Mouse (Mus musculus) heart, embryonic 11.5 days (tissue): ENCODE results near the gene Adgrl4. TPM values are rescaled to one million over a fixed set of nuclear protein-coding genes. Genes with fewer than 3 reads are reported as not detected.

Experiments used
- ATAC-seq: fragments of 200-750 bp; cut with Nextera tagmentation; replicated peaks from 2 replicates; pipeline ENCODE4 v1.8.0; 2017; ENCODE audit warnings: moderate library complexity; ENCODE audit not compliant: insufficient number of reproducible peaks, low FRiP score, low TSS enrichment
- H3K27ac ChIP-seq: fragments of 300-500 bp; sonication (generic); 2 replicates; pipeline ENCODE4 v1.5.1; 2014; ENCODE audit warnings: mild to moderate bottlenecking, low read depth, low read length
- H3K27me3 ChIP-seq: fragments of 300-500 bp; sonication (generic); 2 replicates; pipeline ENCODE4 v1.6.1; 2014; ENCODE audit warnings: mild to moderate bottlenecking, low read length, mixed read lengths; ENCODE audit not compliant: control insufficient read depth, insufficient read depth
- H3K36me3 ChIP-seq: fragments of 300-500 bp; sonication (generic); 2 replicates; pipeline ENCODE4 v1.6.1; 2014; ENCODE audit warnings: mild to moderate bottlenecking, low read length, moderate library complexity, mixed read lengths; ENCODE audit not compliant: control insufficient read depth, insufficient read depth
- H3K4me1 ChIP-seq: fragments of 300-500 bp; sonication (generic); 2 replicates; pipeline ENCODE4 v1.6.1; 2014; ENCODE audit warnings: low read length; ENCODE audit not compliant: control insufficient read depth, insufficient read depth
- H3K4me2 ChIP-seq: fragments of 300-500 bp; sonication (generic); 2 replicates; pipeline ENCODE4 v1.6.1; 2014; ENCODE audit warnings: mild to moderate bottlenecking, moderate library complexity
- H3K4me3 ChIP-seq: fragments of 300-500 bp; sonication (generic); 2 replicates; pipeline ENCODE4 v1.5.1; 2014; ENCODE audit warnings: low read depth, low read length
- H3K9ac ChIP-seq: fragments of 300-500 bp; sonication (generic); 2 replicates; pipeline ENCODE4 v1.6.1; 2014; ENCODE audit warnings: mild to moderate bottlenecking, low read depth, low read length, moderate library complexity
- H3K9me3 ChIP-seq: fragments of 300-500 bp; sonication (generic); replicated peaks from 2 replicates; pipeline ENCODE4 v1.6.1; 2016; ENCODE audit warnings: low read length; ENCODE audit not compliant: control insufficient read depth
- WGBS: fragments of 180-500 bp; shearing (Covaris S2); extraction: QIAGEN DNeasy Blood & Tissue Kit; methylation state at CpG from one replicate; pipeline ENCODE4 v1.1.7; 2014; ENCODE audit not compliant: insufficient replicate concordance; 5-methylcytosine and 5-hydroxymethylcytosine counted together
- polyA plus RNA-seq: library from polyadenylated mRNA; unstranded; fragments of >200 nt; fragmentation: Nextera tagmentation; extraction: Ambion mirVana; gene quantifications from 2 replicates; pipeline ENCODE4 v1.2.1, GENCODE M21; 2014

Gene Adgrl4
- polyA plus RNA-seq, 1 experiment from 2014 or later, result 8.8 TPM

GRCm38 (mm10) chr3:151557125-151557524 is 119.4 kb downstream of the Adgrl4 start:
- Histone ChIP-seq H3K9me3 (no peaks in the 10 kb centered on the region), H3K4me3 (no peak overlapping the region), H3K4me2 (no peak overlapping the region), H3K27ac (no peak overlapping the region), H3K27me3 (no peaks in the 10 kb centered on the region), H3K36me3 (no peaks in the 10 kb centered on the region), H3K4me1 (no peaks in the 10 kb centered on the region), H3K9ac (no peak overlapping the region)
- WGBS, result 44% methylated on average over 2 of the region's 2 CpGs
- ATAC-seq, result no peak

GRCm38 (mm10) chr3:151557607-151558006 is 119.9 kb downstream of the Adgrl4 start:
- H3K27ac ChIP-seq, result no peak overlapping the region
- H3K9me3 ChIP-seq, result no peaks in the 10 kb centered on the region
- WGBS, result 73% methylated on average over 5 of the region's 5 CpGs
- no peak overlapping the region for H3K4me3 ChIP-seq
- H3K4me2 ChIP-seq, result no peak overlapping the region
- no peaks in the 10 kb centered on the region for H3K4me1 ChIP-seq
- H3K27me3 ChIP-seq, result no peaks in the 10 kb centered on the region
- H3K9ac ChIP-seq, result no peak overlapping the region
- H3K36me3 ChIP-seq, result no peaks in the 10 kb centered on the region
- ATAC-seq, result no peak

GRCm38 (mm10) chr3:151558374-151558773 is 120.7 kb downstream of the Adgrl4 start:
- no peak overlapping the region for H3K27ac ChIP-seq
- H3K36me3 ChIP-seq, result no peaks in the 10 kb centered on the region
- H3K9me3 ChIP-seq, result no peaks in the 10 kb centered on the region
- no peak overlapping the region for H3K4me3 ChIP-seq
- no peak overlapping the region for H3K9ac ChIP-seq
- 63% methylated on average over 4 of the region's 4 CpGs for WGBS
- no peaks in the 10 kb centered on the region for H3K4me1 ChIP-seq
- H3K27me3 ChIP-seq, result no peaks in the 10 kb centered on the region
- ATAC-seq, result no peak
- H3K4me2 ChIP-seq, result no peak overlapping the region

- WGBS, result 71% methylated on average over 16 of the region's 16 CpGs
- no peak for ATAC-seq
- Histone ChIP-seq H3K4me1 (no peaks in the 10 kb centered on the region), H3K9me3 (no peaks in the 10 kb centered on the region), H3K9ac (no peak overlapping the region), H3K4me3 (no peak overlapping the region), H3K36me3 (no peaks in the 10 kb centered on the region), H3K27ac (no peak overlapping the region), H3K4me2 (no peak overlapping the region), H3K27me3 (no peaks in the 10 kb centered on the region)
These were observed 128.3 kb downstream of the Adgrl4 start for GRCm38 (mm10) chr3:151565664-151566621.

- ATAC-seq, result no peak
- H3K9ac ChIP-seq, result no peak overlapping the region
- H3K36me3 ChIP-seq, result no peaks in the 10 kb centered on the region
- H3K9me3 ChIP-seq, result no peaks in the 10 kb centered on the region
- 63% methylated on average over 5 of the region's 5 CpGs for WGBS
- H3K4me1 ChIP-seq, result no peaks in the 10 kb centered on the region
- no peak overlapping the region for H3K27ac ChIP-seq
- H3K27me3 ChIP-seq, result no peaks in the 10 kb centered on the region
- no peak overlapping the region for H3K4me2 ChIP-seq
- no peak overlapping the region for H3K4me3 ChIP-seq
These were observed 128.9 kb downstream of the Adgrl4 start for GRCm38 (mm10) chr3:151566629-151567028.

GRCm38 (mm10) chr3:151567541-151567940 is 129.9 kb downstream of the Adgrl4 start:
- H3K9ac ChIP-seq, result no peak overlapping the region

GRCm38 (mm10) chr3:151572089-151572488 is 134.4 kb downstream of the Adgrl4 start:
- no peaks in the 10 kb centered on the region for H3K36me3 ChIP-seq
- no peak overlapping the region for H3K9ac ChIP-seq
- H3K27ac ChIP-seq, result no peak overlapping the region
- ATAC-seq, result no peak
- no peak overlapping the region for H3K4me3 ChIP-seq
- H3K27me3 ChIP-seq, result no peaks in the 10 kb centered on the region
- no peaks in the 10 kb centered on the region for H3K9me3 ChIP-seq
- H3K4me1 ChIP-seq, result no peaks in the 10 kb centered on the region
- no peak overlapping the region for H3K4me2 ChIP-seq
- WGBS, result 83% methylated on average over 5 of the region's 5 CpGs

More at GRCm38 (mm10) chr3:151567541-151567940, 129.9 kb downstream of the Adgrl4 start:
- 29% methylated on average over 3 of the region's 3 CpGs for WGBS
- Histone ChIP-seq H3K27me3 (no peaks in the 10 kb centered on the region), H3K4me3 (no peak overlapping the region), H3K9me3 (no peaks in the 10 kb centered on the region), H3K4me2 (no peak overlapping the region), H3K27ac (no peak overlapping the region), H3K36me3 (no peaks in the 10 kb centered on the region), H3K4me1 (no peaks in the 10 kb centered on the region)
- ATAC-seq, result no peak

- no peak overlapping the region for H3K27ac ChIP-seq
- H3K4me1 ChIP-seq, result no peaks in the 10 kb centered on the region
- H3K9me3 ChIP-seq, result no peaks in the 10 kb centered on the region
- ATAC-seq, result no peak
- no peak overlapping the region for H3K4me2 ChIP-seq
- H3K27me3 ChIP-seq, result no peaks in the 10 kb centered on the region
- H3K4me3 ChIP-seq, result no peak overlapping the region
- no peak overlapping the region for H3K9ac ChIP-seq
- H3K36me3 ChIP-seq, result no peaks in the 10 kb centered on the region
- 80% methylated on average over 7 of the region's 7 CpGs for WGBS
These were observed 137.6 kb downstream of the Adgrl4 start for GRCm38 (mm10) chr3:151575292-151575691.

GRCm38 (mm10) chr3:151576155-151576554 is 138.5 kb downstream of the Adgrl4 start:
- Histone ChIP-seq H3K36me3 (no peaks in the 10 kb centered on the region), H3K4me1 (no peaks in the 10 kb centered on the region), H3K9ac (no peak overlapping the region), H3K27me3 (no peaks in the 10 kb centered on the region), H3K9me3 (no peaks in the 10 kb centered on the region), H3K4me2 (no peak overlapping the region), H3K27ac (no peak overlapping the region), H3K4me3 (no peak overlapping the region)
- 87% methylated on average over 3 of the region's 3 CpGs for WGBS
- no peak for ATAC-seq
